Mouse (Mus musculus) bone marrow, adult 2 months (tissue): Measurements from ENCODE around the gene Rragd.

Experiments used
- CTCF ChIP-seq: fragments of 200-500 bp; IDR thresholded peaks from 2 replicates; pipeline ENCODE4 v1.5.1; 2011; ENCODE audit warnings: low read length, control low read depth; ENCODE audit not compliant: control insufficient read depth, insufficient read depth
- POLR2A ChIP-seq: fragments of 200-500 bp; IDR thresholded peaks from 2 replicates; pipeline ENCODE4 v1.6.1; 2011; ENCODE audit warnings: low read depth, mild to moderate bottlenecking, control low read depth, low read length, borderline replicate concordance; ENCODE audit not compliant: control insufficient read depth

DNA sequence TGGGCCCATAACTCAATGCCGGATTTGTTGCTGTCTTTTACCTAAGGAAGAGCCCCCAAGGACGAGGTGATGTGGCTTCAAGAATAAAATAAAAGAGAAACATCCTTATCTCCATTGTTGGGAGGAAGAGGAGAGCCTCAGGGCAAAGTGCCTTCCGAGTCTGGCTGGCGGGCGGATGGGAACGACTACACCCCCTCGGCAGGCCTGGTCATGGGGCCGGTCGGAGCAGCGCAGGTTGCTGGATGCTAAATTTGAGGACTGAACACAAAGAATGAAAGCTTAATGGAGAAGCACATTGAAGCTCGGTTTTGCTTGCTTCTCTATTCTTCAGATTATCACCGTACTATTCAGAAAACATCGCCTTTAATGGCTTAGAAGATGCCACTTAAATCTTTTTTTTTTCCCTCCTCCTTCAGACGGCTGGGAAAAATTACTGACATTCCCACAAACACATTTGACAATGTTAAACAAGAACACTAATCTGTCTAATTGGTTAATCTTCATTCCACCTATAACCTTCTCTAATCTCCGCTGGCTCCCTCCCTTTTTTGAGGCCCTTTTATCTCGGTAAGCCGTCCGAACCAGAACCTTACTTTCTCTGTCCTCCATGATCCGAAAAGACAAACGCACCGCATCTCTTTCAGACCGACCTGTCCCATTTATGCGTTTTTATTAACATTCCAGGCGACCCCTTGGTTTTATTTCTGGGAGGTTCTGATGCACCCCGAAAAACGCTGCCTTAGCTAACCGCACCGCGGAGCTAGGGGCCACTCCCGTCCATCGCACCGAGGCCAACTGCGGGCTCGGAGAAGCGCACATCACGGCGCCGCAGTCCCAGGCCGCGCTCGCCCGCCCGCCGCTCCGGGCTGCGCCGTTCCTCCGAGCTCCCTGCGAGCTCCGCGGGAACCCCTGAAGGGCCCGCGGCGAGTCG, 47.7 kb downstream of the Rragd start:
- TF ChIP-seq POLR2A: no peak
- TF ChIP-seq CTCF: no peak
